Mouse (Mus musculus): Measurements from ENCODE around the gene Togaram2. TPM values are rescaled to one million over a fixed set of nuclear protein-coding genes. Genes with fewer than 3 reads are reported as not detected.
A peak's percentile ranks its signal among the peaks of the same experiment; 100 is the strongest.

Togaram2 gene
- total RNA-seq, 1 experiment from 2014 or later: not detected

DNA sequence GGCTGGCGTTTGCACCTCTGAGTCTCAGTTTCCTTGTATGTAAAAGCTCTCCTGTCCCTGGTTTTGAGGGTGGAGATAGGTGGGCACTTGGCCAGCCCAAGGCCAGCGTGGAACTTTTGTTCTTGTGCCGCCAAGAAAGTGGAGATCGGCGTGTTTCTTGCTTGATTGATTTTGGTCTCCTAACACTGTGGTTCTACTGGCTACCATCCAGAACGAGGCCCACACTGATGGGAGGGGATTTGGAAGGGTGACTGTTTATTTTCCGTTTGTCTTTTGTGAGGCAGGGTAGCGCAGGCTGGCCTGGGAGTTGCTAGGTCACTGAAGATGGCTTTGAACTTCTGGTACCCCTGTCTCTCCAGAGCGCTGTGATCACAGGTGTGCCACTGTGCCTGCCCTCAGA lies 875 bp downstream of the Togaram2 start:
- no peak for ATAC-seq (ENCODE audit: extremely low read depth, insufficient number of reproducible peaks, low FRiP score, poor library complexity, severe bottlenecking)

DNA sequence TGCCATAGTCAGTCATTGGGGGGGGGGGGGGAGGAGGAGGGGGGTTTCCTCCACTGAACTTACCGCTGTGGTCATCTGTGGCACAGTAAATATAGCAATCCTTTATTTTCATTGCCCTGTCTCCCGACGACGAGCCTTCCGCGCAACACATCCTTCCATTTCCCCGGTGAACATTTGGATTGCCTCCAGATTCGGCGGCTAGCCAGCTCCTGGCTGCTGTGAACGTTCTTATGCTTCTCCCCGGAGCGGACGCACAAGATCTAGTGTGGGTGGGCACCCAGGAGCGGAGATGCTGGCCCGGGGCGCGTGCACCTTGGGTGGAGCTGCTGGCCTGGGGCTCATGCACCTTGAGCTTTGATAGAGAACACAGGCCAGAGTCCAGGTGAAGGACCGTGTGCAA lies 1.8 kb downstream of the Togaram2 start:
- ATAC-seq (ENCODE audit: extremely low read depth, insufficient number of reproducible peaks, low FRiP score, poor library complexity, severe bottlenecking): no peak

DNA sequence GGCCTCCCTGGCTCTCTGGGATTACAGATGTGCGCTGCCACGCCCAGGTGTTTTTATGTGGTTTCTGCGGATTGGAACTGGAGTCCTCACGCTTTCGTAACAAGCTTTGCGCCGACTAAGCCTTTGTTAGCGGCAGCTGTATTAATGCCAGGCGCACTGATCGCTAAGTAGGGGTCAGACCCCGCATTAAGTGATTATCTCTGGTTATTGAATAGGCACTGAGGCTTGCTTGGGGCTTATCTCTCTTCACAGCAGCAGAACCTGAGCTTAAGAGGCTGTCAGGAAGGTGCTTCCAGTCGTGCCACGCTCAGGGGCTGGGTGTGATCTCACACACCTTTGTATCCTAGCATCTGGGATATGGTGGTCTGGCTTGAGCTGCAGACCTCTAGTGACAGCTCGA lies 8.6 kb downstream of the Togaram2 start:
- ATAC-seq (ENCODE audit: extremely low read depth, insufficient number of reproducible peaks, low FRiP score, poor library complexity, severe bottlenecking): no peak

DNA sequence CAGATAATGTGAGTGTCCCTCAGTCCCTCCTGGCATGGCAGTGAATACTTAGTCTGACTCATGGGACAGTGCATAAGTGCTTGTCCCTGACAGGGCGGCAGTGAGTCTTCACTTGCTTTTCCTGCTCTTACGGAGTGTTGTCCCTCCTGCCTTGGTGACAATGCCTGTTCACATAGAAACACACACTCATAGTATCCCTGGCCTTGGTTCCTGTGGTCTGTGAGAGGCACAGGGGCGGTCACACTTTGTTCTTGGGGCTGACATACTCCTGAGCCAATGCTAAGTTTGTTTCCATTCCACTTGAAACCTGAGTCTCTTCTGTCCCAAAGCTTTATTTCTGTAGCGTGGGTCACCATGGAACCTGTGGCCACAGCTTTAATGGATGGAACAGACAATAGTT lies 9.3 kb downstream of the Togaram2 start:
- ATAC-seq (ENCODE audit: extremely low read depth, insufficient number of reproducible peaks, low FRiP score, poor library complexity, severe bottlenecking): no peak

DNA sequence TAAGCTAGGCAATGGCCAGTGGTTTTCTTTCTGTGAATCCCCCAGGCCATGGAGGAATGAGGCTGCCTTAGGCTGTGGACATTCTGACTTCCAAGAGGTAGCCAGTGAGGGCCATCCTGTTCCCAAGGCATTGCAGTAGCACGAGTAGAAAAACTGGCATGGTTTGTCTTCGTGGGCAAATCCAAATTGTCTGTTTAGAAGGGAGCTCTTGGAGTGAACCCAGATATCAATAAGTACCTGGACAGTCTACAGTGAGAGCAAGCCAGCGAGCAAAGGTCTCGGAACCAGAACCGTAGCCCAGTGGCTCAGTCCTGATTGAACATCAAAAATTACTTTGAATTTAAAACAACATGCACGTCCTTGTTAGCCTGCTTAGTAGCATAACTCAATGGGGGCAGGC lies 10.2 kb downstream of the Togaram2 start:
- no peak for ATAC-seq (ENCODE audit: extremely low read depth, insufficient number of reproducible peaks, low FRiP score, poor library complexity, severe bottlenecking)

DNA sequence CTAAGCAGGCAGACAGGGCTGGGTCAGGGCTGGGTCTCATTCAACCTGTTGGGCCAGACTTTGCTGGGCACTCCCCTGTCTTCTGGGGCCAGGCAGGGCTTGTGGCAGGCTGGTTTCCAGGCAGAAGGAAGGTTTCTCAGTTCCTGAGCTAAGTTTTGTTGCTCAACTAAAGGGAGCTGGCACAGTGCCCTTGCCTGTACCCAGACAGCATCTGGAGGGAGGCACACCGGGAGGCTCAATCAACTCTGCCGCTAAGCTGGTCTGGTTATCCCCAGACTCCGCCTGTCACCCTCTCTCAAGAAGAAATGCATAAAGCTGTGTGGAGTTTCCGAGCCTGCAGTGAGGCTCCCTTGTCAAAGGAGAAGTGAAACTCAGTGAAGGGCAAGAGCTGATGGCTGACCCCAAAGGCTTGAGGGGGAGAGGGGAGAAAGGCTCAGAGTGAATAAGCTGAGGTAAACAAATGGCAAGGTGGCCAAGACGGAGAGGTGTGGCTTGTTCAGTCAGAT lies 11.1 kb downstream of the Togaram2 start:
- ATAC-seq (ENCODE audit: extremely low read depth, insufficient number of reproducible peaks, low FRiP score, poor library complexity, severe bottlenecking): peak; percentile 60

DNA sequence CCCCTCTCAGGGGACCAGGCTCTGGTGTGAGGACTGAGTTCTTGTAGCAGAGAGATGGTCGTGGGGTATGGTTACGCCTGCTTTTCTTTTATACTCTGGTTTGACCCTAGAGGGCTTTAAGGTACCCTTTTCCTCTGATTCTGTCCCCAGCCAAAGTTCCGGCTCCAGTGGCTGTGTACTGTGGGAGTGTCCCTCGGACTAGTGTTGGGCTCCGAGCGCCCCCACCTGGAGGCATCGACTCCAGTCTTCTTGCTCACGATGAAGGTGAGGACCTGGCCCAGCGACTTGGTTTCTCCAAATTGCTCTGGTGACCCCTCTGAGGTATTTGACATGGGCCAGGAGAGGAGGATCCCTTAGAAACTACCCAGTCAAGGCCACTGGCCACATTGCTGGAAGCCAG lies 14.4 kb downstream of the Togaram2 start:
- ATAC-seq (ENCODE audit: extremely low read depth, insufficient number of reproducible peaks, low FRiP score, poor library complexity, severe bottlenecking): no peak

DNA sequence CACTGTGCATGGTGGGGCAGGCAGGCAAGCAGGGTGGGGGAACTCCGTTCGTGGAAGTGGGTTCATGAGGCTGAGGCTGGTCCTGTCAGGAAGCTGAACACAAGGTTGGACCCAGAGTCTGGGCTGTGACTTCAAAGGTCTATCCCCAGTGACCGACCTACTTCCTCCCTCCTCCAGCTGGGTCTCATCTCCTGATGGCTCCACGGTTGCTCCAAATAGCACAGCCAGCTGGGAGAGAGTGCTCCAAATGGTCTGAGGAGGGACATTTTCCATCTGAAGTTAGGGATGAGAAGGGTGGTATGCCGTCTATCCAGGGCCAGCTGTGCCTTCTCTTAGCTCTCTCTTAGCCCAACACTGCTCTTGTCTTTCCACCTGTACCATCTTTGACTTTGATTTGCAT lies 16.8 kb downstream of the Togaram2 start:
- ATAC-seq (ENCODE audit: extremely low read depth, insufficient number of reproducible peaks, low FRiP score, poor library complexity, severe bottlenecking): no peak

DNA sequence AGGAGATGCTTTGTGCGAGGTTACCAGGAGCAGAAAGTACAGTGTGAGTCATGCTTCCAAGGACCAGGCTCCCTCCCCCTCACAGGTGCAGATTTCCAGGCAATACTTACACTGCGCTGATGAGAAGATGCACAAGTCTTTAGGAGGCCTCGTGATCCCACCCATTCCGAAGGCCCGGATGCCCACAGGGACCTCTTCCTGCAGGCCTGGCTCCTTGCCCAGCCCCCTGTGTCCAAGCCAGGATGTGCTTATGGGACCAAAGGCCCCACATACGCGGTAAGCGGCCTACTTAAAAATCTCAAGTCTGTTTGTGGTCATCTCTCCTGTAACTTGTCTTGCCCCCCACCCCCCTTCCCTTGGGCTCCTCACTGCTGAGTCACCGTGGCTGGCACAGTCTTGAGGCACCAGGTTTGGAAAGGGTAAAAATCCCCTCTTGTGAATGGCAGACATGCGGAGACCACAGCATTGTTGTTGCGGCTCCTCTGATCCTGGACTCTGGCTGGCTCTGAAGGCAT lies 18.4 kb downstream of the Togaram2 start:
- ATAC-seq (ENCODE audit: extremely low read depth, insufficient number of reproducible peaks, low FRiP score, poor library complexity, severe bottlenecking): no peak

DNA sequence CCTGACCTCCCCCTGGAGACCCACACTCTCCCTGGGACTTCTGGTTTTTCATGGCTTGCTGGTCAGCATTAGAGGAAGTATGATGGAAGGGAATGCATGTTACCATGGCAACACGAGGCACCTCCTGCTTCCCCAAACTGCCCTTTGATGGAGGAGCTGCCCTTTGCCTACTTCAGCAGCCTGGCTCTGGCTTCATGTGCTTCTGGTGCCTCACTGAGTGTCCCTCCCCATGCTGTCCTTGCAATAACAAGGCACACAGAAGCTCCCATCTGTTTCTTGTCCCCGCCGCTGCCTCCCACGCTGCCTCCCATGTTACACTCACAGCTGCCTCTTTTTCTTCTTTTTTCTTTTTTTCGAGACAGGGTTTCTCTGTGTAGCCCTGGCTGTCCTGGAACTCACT lies 20.3 kb downstream of the Togaram2 start:
- ATAC-seq (ENCODE audit: extremely low read depth, insufficient number of reproducible peaks, low FRiP score, poor library complexity, severe bottlenecking): no peak

DNA sequence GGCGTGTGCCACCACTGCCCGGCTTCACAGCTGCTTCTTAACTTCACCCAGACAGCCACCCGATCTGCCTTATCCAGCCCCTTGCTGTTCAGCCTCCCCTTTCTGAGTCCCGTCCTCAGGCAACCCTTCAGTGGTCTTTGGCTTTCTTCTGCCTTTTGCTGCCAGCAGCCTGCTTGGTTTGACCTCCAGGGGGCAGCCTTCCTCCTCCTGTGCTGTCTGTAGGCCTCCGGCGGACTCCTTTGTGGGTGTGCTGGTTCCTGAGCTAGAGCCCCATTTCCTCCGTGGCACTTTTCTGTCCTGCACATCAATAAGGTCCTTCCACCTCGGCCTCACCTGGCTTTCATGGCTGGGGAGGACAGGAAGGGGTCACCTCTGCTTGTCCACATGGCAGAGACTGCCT lies 20.7 kb downstream of the Togaram2 start:
- no peak for ATAC-seq (ENCODE audit: extremely low read depth, insufficient number of reproducible peaks, low FRiP score, poor library complexity, severe bottlenecking)

DNA sequence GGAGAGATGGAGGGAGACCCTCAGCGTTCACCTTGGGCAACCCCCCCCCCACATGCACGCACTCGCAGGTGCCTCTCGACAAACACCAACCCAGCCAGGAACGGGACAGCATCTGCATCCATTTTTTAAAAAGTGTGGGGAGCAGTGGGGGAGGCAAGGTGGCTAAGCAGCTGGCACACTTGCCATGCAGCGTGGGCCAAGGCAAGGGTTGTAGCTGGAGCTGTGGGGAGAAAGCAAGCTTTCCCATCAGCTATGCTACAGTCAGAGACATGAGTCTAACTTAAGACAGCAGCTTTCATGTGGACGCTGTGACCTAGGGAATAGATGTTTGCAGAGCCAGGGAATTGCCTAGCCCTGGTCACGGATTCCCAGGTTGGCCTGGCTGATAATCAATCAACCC lies 22.1 kb downstream of the Togaram2 start:
- no peak for ATAC-seq (ENCODE audit: extremely low read depth, insufficient number of reproducible peaks, low FRiP score, poor library complexity, severe bottlenecking)

DNA sequence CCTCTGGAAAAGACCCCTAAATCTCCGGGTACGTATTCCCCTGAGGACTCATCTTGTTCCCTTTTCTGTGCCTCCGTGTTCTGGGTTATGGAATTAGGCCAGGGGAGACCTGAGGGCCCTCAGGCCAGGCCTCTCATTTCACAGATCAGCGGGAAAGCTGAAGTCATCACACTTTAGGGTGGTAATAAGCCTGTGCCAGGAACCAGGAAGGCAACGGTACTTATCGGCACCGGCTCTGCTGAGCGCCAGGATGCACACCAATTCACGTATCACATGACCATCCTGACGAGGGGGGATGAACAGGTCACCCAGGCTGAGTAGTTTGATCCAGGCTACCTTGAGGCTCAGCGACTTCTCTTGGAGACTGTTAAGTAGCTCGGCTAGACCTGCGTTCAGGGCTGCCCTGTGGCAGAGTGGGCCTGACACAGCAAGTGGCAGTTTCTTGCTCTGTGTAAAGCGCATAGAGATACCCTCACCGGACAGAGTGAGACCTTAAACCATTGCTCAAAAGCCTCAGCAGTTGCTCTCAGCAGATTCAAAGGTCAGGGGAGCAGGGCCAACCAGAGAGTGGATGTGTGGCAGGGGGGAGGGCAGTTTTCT lies 22.8 kb downstream of the Togaram2 start:
- ATAC-seq (ENCODE audit: extremely low read depth, insufficient number of reproducible peaks, low FRiP score, poor library complexity, severe bottlenecking): no peak

DNA sequence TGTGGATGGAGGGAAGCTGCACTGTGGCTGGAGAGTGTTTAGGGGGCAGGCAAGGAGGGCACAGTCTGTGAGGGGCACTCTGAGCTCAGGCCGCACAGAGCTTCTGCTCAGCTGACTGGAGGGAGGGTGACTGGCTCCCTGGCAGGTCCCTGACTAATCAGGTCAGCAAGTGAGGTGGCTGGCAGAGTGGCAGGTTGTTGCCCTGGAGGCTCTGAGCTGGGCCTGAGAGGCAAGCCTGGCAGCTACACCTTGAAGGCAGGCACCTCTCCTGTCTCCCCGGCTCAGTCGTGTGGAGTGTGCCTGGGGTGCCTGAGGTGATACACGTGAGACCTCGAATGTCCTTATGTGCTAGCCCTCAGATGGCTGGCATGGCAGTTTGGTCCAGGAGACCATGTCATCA lies 23.3 kb downstream of the Togaram2 start:
- ATAC-seq (ENCODE audit: extremely low read depth, insufficient number of reproducible peaks, low FRiP score, poor library complexity, severe bottlenecking): no peak

DNA sequence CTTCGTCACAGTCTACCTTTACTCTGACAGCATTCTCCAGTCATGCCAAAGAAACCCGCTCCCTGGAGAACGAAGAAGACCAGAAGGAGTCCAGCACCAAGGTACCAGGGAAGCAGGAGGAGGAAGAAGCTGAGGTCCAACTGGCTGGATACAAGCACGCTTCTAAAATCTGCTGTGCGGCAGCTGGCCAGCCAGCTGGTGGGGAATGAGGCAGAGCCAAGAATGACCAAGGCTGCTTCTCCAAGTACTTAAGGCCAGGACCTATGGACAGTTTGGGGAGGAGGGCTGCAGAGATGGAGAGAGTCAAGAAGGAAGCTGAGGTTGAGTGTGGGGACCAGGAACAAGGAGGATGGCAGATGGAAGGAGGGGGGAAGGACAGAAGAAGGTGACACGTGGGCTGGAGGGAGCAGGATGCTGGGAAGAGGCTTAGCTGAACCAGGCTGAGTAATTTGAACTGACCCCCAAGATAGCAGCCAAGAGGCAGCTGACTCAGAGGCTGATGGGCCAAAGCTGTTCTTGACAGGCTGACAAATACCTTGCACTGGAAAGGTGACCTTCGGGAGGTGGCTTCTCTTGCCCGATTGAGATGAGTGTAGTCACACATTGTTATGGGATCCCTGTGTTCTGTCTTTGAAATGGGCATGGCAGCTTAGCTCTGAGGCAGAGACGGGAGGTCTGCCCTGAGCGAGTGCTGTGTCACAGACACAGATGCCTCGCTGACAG lies 25.0 kb downstream of the Togaram2 start:
- ATAC-seq (ENCODE audit: extremely low read depth, insufficient number of reproducible peaks, low FRiP score, poor library complexity, severe bottlenecking): no peak

DNA sequence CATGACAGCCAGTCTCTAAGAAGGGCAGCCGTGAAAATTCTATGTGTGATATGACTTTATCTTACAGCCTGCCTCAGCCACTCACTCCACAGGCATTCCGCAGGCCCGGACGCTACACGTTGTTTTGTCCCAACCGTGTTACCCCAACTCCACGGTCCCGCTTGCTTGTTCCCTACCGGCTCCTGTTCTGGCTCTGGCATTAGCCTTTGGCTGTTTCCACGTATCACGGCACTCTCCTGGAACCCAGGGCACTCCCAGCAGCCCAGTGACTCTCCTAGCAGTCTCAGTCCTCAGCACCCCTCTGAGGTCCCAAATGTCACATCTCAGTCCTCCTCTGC lies 25.5 kb downstream of the Togaram2 start:
- ATAC-seq (ENCODE audit: extremely low read depth, insufficient number of reproducible peaks, low FRiP score, poor library complexity, severe bottlenecking): no peak

DNA sequence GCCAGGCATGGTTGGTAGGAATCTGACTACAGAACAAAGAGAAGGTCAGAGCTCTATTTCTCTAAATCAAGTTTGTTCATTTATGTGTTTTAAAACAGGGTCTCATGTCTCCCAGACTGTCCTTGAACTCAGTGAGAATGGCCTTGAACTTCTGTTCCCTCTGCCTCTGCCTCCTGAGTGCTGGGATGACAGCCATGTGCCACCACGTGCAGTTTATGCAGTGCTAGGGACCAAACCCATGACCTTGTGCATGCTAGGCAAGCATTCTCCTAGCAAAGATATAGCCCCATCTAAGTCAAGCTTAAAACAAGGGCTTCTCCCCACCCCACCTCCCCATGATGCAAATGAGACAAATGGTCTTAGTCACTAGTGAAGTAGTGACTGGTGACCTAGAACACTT lies 32.1 kb downstream of the Togaram2 start:
- ATAC-seq (ENCODE audit: extremely low read depth, insufficient number of reproducible peaks, low FRiP score, poor library complexity, severe bottlenecking): no peak

DNA sequence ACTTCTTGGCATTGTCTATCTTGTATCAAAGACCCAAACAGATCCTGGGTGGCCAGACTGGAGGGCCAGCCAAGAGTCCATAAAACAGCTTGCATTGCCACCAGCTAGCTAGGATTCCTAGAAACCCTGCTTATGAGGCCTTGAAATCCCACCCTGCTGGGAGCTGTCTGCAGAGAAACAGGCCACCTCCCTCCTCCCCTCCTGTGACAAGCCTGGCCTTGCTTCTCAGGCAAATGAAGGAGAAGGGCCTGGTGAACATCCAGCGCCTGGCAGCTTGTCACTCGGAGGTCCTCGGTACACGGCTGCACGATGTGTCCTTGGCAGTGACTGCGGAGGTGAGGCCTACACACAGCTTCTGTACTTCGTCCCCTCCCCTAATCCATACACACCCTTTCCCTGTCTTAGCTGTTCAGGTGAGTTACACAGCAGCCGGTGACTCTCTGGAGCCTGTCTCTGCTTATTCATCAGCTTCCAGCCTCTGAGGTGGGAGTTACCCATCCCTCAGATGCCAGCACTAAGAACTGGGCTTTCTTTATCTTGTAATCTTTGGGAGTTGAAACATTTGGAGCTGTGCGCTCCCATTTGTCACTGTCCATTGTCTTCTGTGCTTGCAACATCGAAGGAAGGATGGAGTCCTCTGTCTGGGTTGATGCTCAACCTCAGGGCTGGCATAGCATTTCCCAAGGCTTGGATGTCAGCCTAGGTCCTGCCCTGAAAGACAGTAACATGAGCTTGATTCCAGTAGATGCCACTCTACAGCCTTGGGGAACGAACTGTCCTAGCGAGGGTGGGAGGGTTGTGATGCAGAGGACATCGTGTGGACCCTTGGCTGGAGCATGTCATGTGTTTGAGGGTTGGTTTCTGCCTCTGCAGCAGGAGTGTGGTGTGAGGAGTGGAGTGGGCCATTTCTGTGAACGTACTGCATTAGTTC lies 32.8 kb downstream of the Togaram2 start:
- no peak for ATAC-seq (ENCODE audit: extremely low read depth, insufficient number of reproducible peaks, low FRiP score, poor library complexity, severe bottlenecking)

DNA sequence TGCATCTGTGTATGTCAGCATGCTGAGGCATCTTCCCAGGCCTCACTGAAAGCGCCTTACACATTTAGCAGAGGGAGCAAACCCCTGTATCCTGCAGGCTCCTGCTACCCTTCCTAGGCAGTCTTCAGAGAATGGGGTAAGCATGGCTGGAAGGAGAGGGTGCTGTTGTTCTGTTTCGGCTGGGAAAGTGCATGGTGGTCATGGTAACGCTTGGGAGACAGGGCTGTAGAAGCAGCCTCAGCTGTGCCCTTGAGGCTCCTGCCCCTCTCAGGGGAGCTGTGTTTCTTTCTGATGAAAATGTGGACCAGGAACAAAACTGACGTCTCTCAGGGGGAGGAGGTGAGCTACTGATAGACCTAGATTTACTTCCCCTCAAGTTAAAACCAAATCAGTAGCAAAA lies 34.7 kb downstream of the Togaram2 start:
- ATAC-seq (ENCODE audit: extremely low read depth, insufficient number of reproducible peaks, low FRiP score, poor library complexity, severe bottlenecking): no peak

DNA sequence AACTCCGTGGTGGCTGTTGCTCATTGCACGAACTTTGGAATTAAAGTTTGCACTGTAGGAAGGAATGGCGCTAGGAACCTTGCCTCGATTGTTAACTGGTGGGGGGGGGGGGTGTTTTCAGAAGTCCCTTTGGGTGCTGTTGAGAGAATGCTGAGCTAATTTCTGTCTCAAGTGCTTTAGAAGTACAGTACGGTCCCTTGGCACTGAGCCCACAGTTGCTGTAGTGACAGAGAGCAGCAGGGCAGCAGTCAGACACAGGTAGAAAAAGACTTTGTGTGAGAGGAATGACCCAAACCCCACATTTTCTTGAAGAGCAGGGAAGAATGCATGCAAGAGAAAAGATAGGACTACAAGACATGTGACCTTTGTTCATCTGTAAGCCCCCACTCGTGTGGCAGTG lies 39.2 kb downstream of the Togaram2 start:
- ATAC-seq (ENCODE audit: extremely low read depth, insufficient number of reproducible peaks, low FRiP score, poor library complexity, severe bottlenecking): no peak

Data from neutrophil, adult 5-6 weeks (primary cell).